ENCODE assay signal across 34 mouse cellular contexts in genomic region chr12:41394231-41394630, GRCm38 (mm10).
DNase-seq lines count a peak whose midpoint lies in the region; ATAC-seq lines count a peak whose summit lies in the region.
"Had no signal": no experiment of that assay in that cellular context is flagged by ENCODE, and none has a peak within 500 bp of the region (broad histone marks: within the 10 kb centered on the region; RNA-seq: fewer than 3 reads in every experiment).

No protein-coding gene starts in this region.

- no peak overlapping the region for H3K27ac ChIP-seq in forebrain, embryonic 16.5 days (ENCODE audit: low read length)
- no peak overlapping the region for H3K27ac ChIP-seq in forebrain, embryonic 12.5 days
- no peak overlapping the region for H3K27ac ChIP-seq in midbrain, embryonic 13.5 days
- H3K27ac ChIP-seq: forebrain, embryonic 13.5 days; gastrocnemius, adult 2 months; hindbrain, embryonic 13.5 days; limb, embryonic 13.5 days; lung, embryonic 15.5 days; midbrain, embryonic 10.5 days; neural tube, embryonic 13.5 days had no signal

- H3K9ac ChIP-seq in forebrain, embryonic 16.5 days (replicated peaks; ENCODE audit: low read depth, low read length): no peak overlapping the region
- no peak overlapping the region for H3K9ac ChIP-seq in forebrain, embryonic 12.5 days
- no peak overlapping the region for H3K9ac ChIP-seq in midbrain, embryonic 13.5 days (replicated peaks)
- H3K9ac ChIP-seq: forebrain, embryonic 13.5 days; hindbrain, embryonic 13.5 days; limb, embryonic 13.5 days; lung, embryonic 15.5 days; neural tube, embryonic 13.5 days had no signal

- H3K27me3 ChIP-seq in forebrain, embryonic 16.5 days (replicated peaks; ENCODE audit: control insufficient read depth, insufficient read depth, low read length): no peaks in the 10 kb centered on the region
- no peaks in the 10 kb centered on the region for H3K27me3 ChIP-seq in forebrain, embryonic 12.5 days
- no peaks in the 10 kb centered on the region for H3K27me3 ChIP-seq in midbrain, embryonic 13.5 days
- H3K27me3 ChIP-seq: forebrain, embryonic 13.5 days; hindbrain, embryonic 13.5 days; limb, embryonic 13.5 days; lung, embryonic 15.5 days; neural tube, embryonic 13.5 days; Patski had no signal

- no peak overlapping the region for H3K4me2 ChIP-seq in forebrain, embryonic 16.5 days (ENCODE audit: low read length)
- no peak overlapping the region for H3K4me2 ChIP-seq in forebrain, embryonic 12.5 days
- H3K4me2 ChIP-seq in midbrain, embryonic 13.5 days (replicated peaks): no peak overlapping the region
- H3K4me2 ChIP-seq: forebrain, embryonic 13.5 days; heart, embryonic 11.5 days; hindbrain, embryonic 13.5 days; limb, embryonic 13.5 days; liver, embryonic 11.5 days; lung, embryonic 15.5 days; neural tube, embryonic 13.5 days had no signal

- 0 out of 2 replicates have a peak, but pooled peaks have one; percentile 33 for ATAC-seq in forebrain, embryonic 16.5 days
- ATAC-seq in forebrain, embryonic 12.5 days (ENCODE audit: low FRiP score): no peak
- ATAC-seq in midbrain, embryonic 13.5 days: no peak
- ATAC-seq: forebrain, embryonic 13.5 days; intestine, embryonic 16.5 days; midbrain, embryonic 16.5 days; Patski had no signal

- H3K4me3 ChIP-seq in forebrain, embryonic 16.5 days (replicated peaks; ENCODE audit: low read length): no peak overlapping the region
- H3K4me3 ChIP-seq in forebrain, embryonic 12.5 days (replicated peaks): no peak overlapping the region
- no peak overlapping the region for H3K4me3 ChIP-seq in midbrain, embryonic 13.5 days (replicated peaks)
- H3K4me3 ChIP-seq: erythroblast, embryonic 14.5 days; forebrain, embryonic 13.5 days; gastrocnemius, adult 2 months; hindbrain, embryonic 13.5 days; limb, embryonic 13.5 days; lung, embryonic 15.5 days; midbrain, embryonic 10.5 days; myocyte; neural tube, embryonic 13.5 days had no signal

- no peaks in the 10 kb centered on the region for H3K9me3 ChIP-seq in forebrain, embryonic 16.5 days (ENCODE audit: control insufficient read depth, low read length)
- no peaks in the 10 kb centered on the region for H3K9me3 ChIP-seq in forebrain, embryonic 12.5 days
- no peaks in the 10 kb centered on the region for H3K9me3 ChIP-seq in midbrain, embryonic 13.5 days
- H3K9me3 ChIP-seq: forebrain, embryonic 13.5 days; hindbrain, embryonic 13.5 days; limb, embryonic 13.5 days; lung, embryonic 15.5 days; midbrain, embryonic 10.5 days; neural tube, embryonic 13.5 days had no signal

- H3K4me1 ChIP-seq in forebrain, embryonic 16.5 days (replicated peaks; ENCODE audit: control insufficient read depth, insufficient read depth, low read length): no peaks in the 10 kb centered on the region
- no peaks in the 10 kb centered on the region for H3K4me1 ChIP-seq in forebrain, embryonic 12.5 days
- H3K4me1 ChIP-seq in midbrain, embryonic 13.5 days (replicated peaks): no peaks in the 10 kb centered on the region
- H3K4me1 ChIP-seq: forebrain, embryonic 13.5 days; hindbrain, embryonic 13.5 days; limb, embryonic 13.5 days; lung, embryonic 15.5 days; midbrain, embryonic 10.5 days; neural tube, embryonic 13.5 days had no signal

- intact Hi-C loops in left cerebral cortex, postnatal 36 days (cut with DNase I): loop anchor here (10.0 kb wide), 1 partner anchor 91 kb away; the partner anchor contains the start of gene Lrrn3

- H3K36me3 ChIP-seq in forebrain, embryonic 16.5 days (ENCODE audit: control insufficient read depth, insufficient read depth): no peaks in the 10 kb centered on the region
- no peaks in the 10 kb centered on the region for H3K36me3 ChIP-seq in forebrain, embryonic 12.5 days (replicated peaks)
- no peaks in the 10 kb centered on the region for H3K36me3 ChIP-seq in midbrain, embryonic 13.5 days
- H3K36me3 ChIP-seq: G1E; hindbrain, embryonic 13.5 days; limb, embryonic 13.5 days; lung, embryonic 15.5 days; midbrain, embryonic 10.5 days; neural tube, embryonic 13.5 days had no signal

- peak; percentile 2 to 3 for DNase-seq in left cerebral cortex, adult 18-20 months (ENCODE audit: low spot score in 2 of 2)
- no peak for DNase-seq in left cerebral cortex, postnatal 36 days (ENCODE audit: low spot score in 2 of 2)
- peak; percentile 66 for DNase-seq in brain, adult 2 months (ENCODE audit: low read depth, low spot score)
- DNase-seq in telencephalon, adult 2 months (ENCODE audit: low read depth, low spot score): peak; percentile 67
- DNase-seq: adrenal gland, postnatal 14 days; cerebellum, adult 18-20 months; cerebellum, postnatal 10 days; gastrocnemius, adult 2 months; gastrocnemius, postnatal 36 days; heart, adult 18-20 months; heart, postnatal 36 days; kidney, adult 9 months; kidney, postnatal 10 days; layer of hippocampus, postnatal 36 days; right cerebral cortex, postnatal 25 days; thymus, adult 18-20 months; thymus, postnatal 25 days had no signal

Comparison
In these comparisons a context has a peak if more than half of its experiments do, and no peak if none do; other contexts are left out.
1. DNase-seq: peak in left cerebral cortex, adult 18-20 months (2 of 2), brain, adult 2 months (single experiment) and telencephalon, adult 2 months (single experiment); none in left cerebral cortex, postnatal 36 days (0 of 2).